Mouse (Mus musculus) cortical plate, adult 2 months (tissue): ENCODE data around the gene Limch1. TPM values are rescaled to one million over a fixed set of nuclear protein-coding genes. Genes with fewer than 3 reads are reported as not detected.

Source experiments
- H3K27ac ChIP-seq: fragments of 200-500 bp; 2 replicates; pipeline ENCODE4 v1.5.1; 2012; ENCODE audit warnings: low read length, control low read depth, inconsistent platforms; ENCODE audit not compliant: insufficient read depth
- H3K4me1 ChIP-seq: fragments of 200-500 bp; 2 replicates; pipeline ENCODE4 v1.6.1; 2011; ENCODE audit warnings: low read length; ENCODE audit not compliant: control insufficient read depth, insufficient read depth
- H3K4me3 ChIP-seq: fragments of 200-500 bp; 2 replicates; pipeline ENCODE4 v1.5.1; 2011; ENCODE audit warnings: mild to moderate bottlenecking, low read length, control low read depth; ENCODE audit not compliant: insufficient read depth
- CTCF ChIP-seq: fragments of 200-500 bp; IDR thresholded peaks from 2 replicates; pipeline ENCODE4 v1.5.1; 2011; ENCODE audit warnings: mild to moderate bottlenecking, control low read depth, low read length; ENCODE audit not compliant: insufficient read depth; ENCODE audit errors: extremely low read depth
- POLR2A ChIP-seq: fragments of 200-500 bp; IDR thresholded peaks from 2 replicates; pipeline ENCODE4 v1.6.1; 2011; ENCODE audit warnings: mild to moderate bottlenecking, low read length, control low read depth; ENCODE audit not compliant: insufficient read depth; ENCODE audit errors: extremely low read depth
- polyA plus RNA-seq: library from polyadenylated mRNA; depleted of rRNA; stranded (reverse); fragments of >200 nt; gene quantifications from 2 replicates; pipeline ENCODE4 v1.2.3, GENCODE M21; 2012

The Limch1 gene
- polyA plus RNA-seq, 1 experiment = 56.3 TPM

- no peak overlapping the region for H3K27ac ChIP-seq
- TF ChIP-seq CTCF (no peak), POLR2A (no peak)
- H3K4me1 ChIP-seq = no peaks in the 10 kb centered on the region
- H3K4me3 ChIP-seq = no peak overlapping the region
Observed at GRCm38 (mm10) chr5:66816751-66817150, 71.1 kb downstream of the Limch1 start.

- Histone ChIP-seq H3K4me3 (no peak overlapping the region), H3K4me1 (no peaks in the 10 kb centered on the region), H3K27ac (no peak overlapping the region)
- TF ChIP-seq POLR2A (no peak), CTCF (no peak)
Observed at GRCm38 (mm10) chr5:66817184-66817956, 71.7 kb downstream of the Limch1 start.

GRCm38 (mm10) chr5:66822500-66823205 is 77.0 kb downstream of the Limch1 start:
- TF ChIP-seq CTCF = no peak
- TF ChIP-seq POLR2A = no peak
- Histone ChIP-seq H3K4me3 (no peak overlapping the region), H3K27ac (no peak overlapping the region), H3K4me1 (peaks cover 5% of the 10 kb centered on the region)

GRCm38 (mm10) chr5:66825586-66825985 is 80.0 kb downstream of the Limch1 start:
- Histone ChIP-seq H3K27ac (no peak overlapping the region), H3K4me3 (no peak overlapping the region), H3K4me1 (peaks cover 5% of the 10 kb centered on the region)
- TF ChIP-seq CTCF (no peak), POLR2A (no peak)

- Histone ChIP-seq H3K4me1 (peaks cover 5% of the 10 kb centered on the region), H3K27ac (no peak overlapping the region), H3K4me3 (no peak overlapping the region)
- TF ChIP-seq POLR2A = no peak
- no peak for TF ChIP-seq CTCF
Observed at GRCm38 (mm10) chr5:66826844-66827243, 81.2 kb downstream of the Limch1 start.

GRCm38 (mm10) chr5:66829505-66829904 is 83.9 kb downstream of the Limch1 start:
- Histone ChIP-seq H3K4me3 (no peak overlapping the region), H3K4me1 (peaks cover 5% of the 10 kb centered on the region), H3K27ac (no peak overlapping the region)
- TF ChIP-seq CTCF = no peak
- no peak for TF ChIP-seq POLR2A

GRCm38 (mm10) chr5:66830206-66830605 is 84.6 kb downstream of the Limch1 start:
- H3K27ac ChIP-seq = no peak overlapping the region
- H3K4me1 ChIP-seq = peaks cover 6% of the 10 kb centered on the region
- H3K4me3 ChIP-seq = no peak overlapping the region
- no peak for TF ChIP-seq POLR2A
- TF ChIP-seq CTCF = no peak

- H3K4me1 ChIP-seq = peaks cover 2% of the 10 kb centered on the region; the same call in 1 of the 2 replicates
- TF ChIP-seq POLR2A (no peak), CTCF (no peak)
- H3K4me3 ChIP-seq = no peak overlapping the region
- no peak overlapping the region for H3K27ac ChIP-seq
Observed at GRCm38 (mm10) chr5:66834756-66835155, 89.1 kb downstream of the Limch1 start.

GRCm38 (mm10) chr5:66836892-66837291 is 91.3 kb downstream of the Limch1 start:
- H3K27ac ChIP-seq = no peak overlapping the region
- no peak overlapping the region for H3K4me3 ChIP-seq
- peaks cover 3% of the 10 kb centered on the region; the same call in 1 of the 2 replicates for H3K4me1 ChIP-seq
- TF ChIP-seq CTCF (no peak), POLR2A (no peak)

- no peak for TF ChIP-seq POLR2A
- no peak for TF ChIP-seq CTCF
- Histone ChIP-seq H3K4me3 (no peak overlapping the region), H3K27ac (no peak overlapping the region), H3K4me1 (peaks cover 1% of the 10 kb centered on the region)
Observed at GRCm38 (mm10) chr5:66841971-66842370, 96.3 kb downstream of the Limch1 start.
